Mouse (Mus musculus) frontal cortex, postnatal 10 days (tissue): ENCODE measurements around the gene Terb2.
A peak's percentile ranks its signal among the peaks of the same experiment; 100 is the strongest.
"Not testable (repeated sequence)": the region's sequence is repeated elsewhere in the genome, so short reads cannot be mapped to it uniquely, and the experiment has no call there.

Experiments used
- DNase-seq, 2 experiments: peaks; one replicate each; pipeline ENCODE4 v3.0.0; 2022; ENCODE audit warnings: low spot score in 2 of 2, mixed read lengths in 1 of 2

Gene Terb2

GRCm38 (mm10) chr2:122161542-122161941 is 24.5 kb upstream of the Terb2 start:
- DNase-seq = no peak

- DNase-seq = no peak
Observed at GRCm38 (mm10) chr2:122162529-122162928, 23.5 kb upstream of the Terb2 start.

GRCm38 (mm10) chr2:122163430-122164195 is 22.5 kb upstream of the Terb2 start:
- DNase-seq = no peak

GRCm38 (mm10) chr2:122164293-122164692 is 21.8 kb upstream of the Terb2 start:
- DNase-seq = no peak

- no peak for DNase-seq
Observed at GRCm38 (mm10) chr2:122171292-122171691, 14.8 kb upstream of the Terb2 start.

- no peak for DNase-seq
Observed at GRCm38 (mm10) chr2:122172188-122172587, 13.9 kb upstream of the Terb2 start.

- no peak for DNase-seq
Observed at GRCm38 (mm10) chr2:122180051-122180822, 5.8 kb upstream of the Terb2 start.

GRCm38 (mm10) chr2:122185086-122185485 is 986 bp upstream of the Terb2 start:
- DNase-seq = no peak

- DNase-seq = no peak
Observed at GRCm38 (mm10) chr2:122186751-122187150, 679 bp downstream of the Terb2 start.

- no peak for DNase-seq
Observed at GRCm38 (mm10) chr2:122191849-122192248, 5.8 kb downstream of the Terb2 start.

GRCm38 (mm10) chr2:122194509-122194929 is 8.4 kb downstream of the Terb2 start:
- DNase-seq = peak; percentile 9 to 12

GRCm38 (mm10) chr2:122201501-122201900 is 15.4 kb downstream of the Terb2 start:
- no peak for DNase-seq

- no peak for DNase-seq
Observed at GRCm38 (mm10) chr2:122206440-122207107, 20.5 kb downstream of the Terb2 start.

GRCm38 (mm10) chr2:122210534-122211228 is 24.6 kb downstream of the Terb2 start:
- no peak for DNase-seq

GRCm38 (mm10) chr2:122217075-122217474 is 31.0 kb downstream of the Terb2 start:
- not testable (repeated sequence) for DNase-seq

GRCm38 (mm10) chr2:122218234-122218633 is 32.2 kb downstream of the Terb2 start:
- DNase-seq = no peak

GRCm38 (mm10) chr2:122221378-122221777 is 35.3 kb downstream of the Terb2 start:
- DNase-seq = no peak

- DNase-seq = no peak
Observed at GRCm38 (mm10) chr2:122221798-122222197, 35.7 kb downstream of the Terb2 start.

- DNase-seq = no peak
Observed at GRCm38 (mm10) chr2:122222272-122222671, 36.2 kb downstream of the Terb2 start.

- DNase-seq = no peak
Observed at GRCm38 (mm10) chr2:122223654-122224053, 37.6 kb downstream of the Terb2 start.

- DNase-seq = no peak
Observed at GRCm38 (mm10) chr2:122230395-122230794, 44.3 kb downstream of the Terb2 start.

- DNase-seq = no peak
Observed at GRCm38 (mm10) chr2:122231616-122232015, 45.5 kb downstream of the Terb2 start.
